Mouse (Mus musculus): ENCODE data around the gene Atp2a1. TPM values are rescaled to one million over a fixed set of nuclear protein-coding genes. Genes with fewer than 3 reads are reported as not detected.

Atp2a1 gene
- polyA plus RNA-seq (2015; fragmentation: Illumina TruSeq; extraction: RNeasy Lipid Tissue Mini Kit (QIAGEN cat#74804); ENCODE audit: insufficient read depth, low read depth, low replicate concordance) = not detected

GRCm38 (mm10) chr7:126463004-126463403 lies at the start of gene Atp2a1:
Atp2a1 (minus strand) TSS chr7:126463108.

GRCm38 (mm10) chr7:126503273-126503878 lies 40.5 kb upstream of the Atp2a1 start, which contains the start of gene Atxn2l:
Atxn2l (minus strand) TSS chr7:126503437.

GRCm38 (mm10) chr7:126487052-126487483 lies 24.2 kb upstream of the Atp2a1 start, which contains the start of gene Tufm:
Tufm (plus strand) TSS chr7:126487361.

GRCm38 (mm10) chr7:126474993-126475581 lies 12.2 kb upstream of the Atp2a1 start, which contains the start of gene Sh2b1:
Sh2b1 (minus strand) TSS chr7:126475424.

GRCm38 (mm10) chr7:126428631-126429502 lies 34.0 kb downstream of the Atp2a1 start, which contains the start of gene Rabep2:
Rabep2 (plus strand) TSS chr7:126428759.

GRCm38 (mm10) chr7:126414725-126415124 lies 48.2 kb downstream of the Atp2a1 start, which contains the start of gene Cd19:
Cd19 (minus strand) TSS chr7:126414889.

GRCm38 (mm10) chr7:126396298-126397119 lies 66.4 kb downstream of the Atp2a1 start, which contains the start of gene Nfatc2ip:
Nfatc2ip (minus strand) TSS chr7:126396737.

Other genes starting within 250 kb of the Atp2a1 start
- 0.83 TPM for gene Sbk1, start 190.5 kb downstream of the Atp2a1 start, polyA plus RNA-seq (2015; fragmentation: Illumina TruSeq; extraction: RNeasy Lipid Tissue Mini Kit (QIAGEN cat#74804); ENCODE audit: insufficient read depth, low read depth, low replicate concordance)
- not detected for gene Lat, start 93.5 kb downstream of the Atp2a1 start, polyA plus RNA-seq (2015; fragmentation: Illumina TruSeq; extraction: RNeasy Lipid Tissue Mini Kit (QIAGEN cat#74804); ENCODE audit: insufficient read depth, low read depth, low replicate concordance)
- gene Spns1, start 85.7 kb downstream of the Atp2a1 start, polyA plus RNA-seq (2015; fragmentation: Illumina TruSeq; extraction: RNeasy Lipid Tissue Mini Kit (QIAGEN cat#74804); ENCODE audit: insufficient read depth, low read depth, low replicate concordance) = 21.5 TPM
- 1.7 TPM for gene Nfatc2ip, start 66.4 kb downstream of the Atp2a1 start, polyA plus RNA-seq (2015; fragmentation: Illumina TruSeq; extraction: RNeasy Lipid Tissue Mini Kit (QIAGEN cat#74804); ENCODE audit: insufficient read depth, low read depth, low replicate concordance)
- 0.33 TPM for gene Cd19, start 48.2 kb downstream of the Atp2a1 start, polyA plus RNA-seq (2015; fragmentation: Illumina TruSeq; extraction: RNeasy Lipid Tissue Mini Kit (QIAGEN cat#74804); ENCODE audit: insufficient read depth, low read depth, low replicate concordance)
- 6.8 TPM for gene Rabep2, start 34.3 kb downstream of the Atp2a1 start, polyA plus RNA-seq (2015; fragmentation: Illumina TruSeq; extraction: RNeasy Lipid Tissue Mini Kit (QIAGEN cat#74804); ENCODE audit: insufficient read depth, low read depth, low replicate concordance)
- 13.6 TPM for gene Sh2b1, start 12.3 kb upstream of the Atp2a1 start, polyA plus RNA-seq (2015; fragmentation: Illumina TruSeq; extraction: RNeasy Lipid Tissue Mini Kit (QIAGEN cat#74804); ENCODE audit: insufficient read depth, low read depth, low replicate concordance)
- 15.1 TPM for gene Tufm, start 24.3 kb upstream of the Atp2a1 start, polyA plus RNA-seq (2015; fragmentation: Illumina TruSeq; extraction: RNeasy Lipid Tissue Mini Kit (QIAGEN cat#74804); ENCODE audit: insufficient read depth, low read depth, low replicate concordance)
- gene Atxn2l, start 40.3 kb upstream of the Atp2a1 start, polyA plus RNA-seq (2015; fragmentation: Illumina TruSeq; extraction: RNeasy Lipid Tissue Mini Kit (QIAGEN cat#74804); ENCODE audit: insufficient read depth, low read depth, low replicate concordance) = 32.1 TPM
- 22.8 TPM for gene Eif3c, start 103.3 kb upstream of the Atp2a1 start, polyA plus RNA-seq (2015; fragmentation: Illumina TruSeq; extraction: RNeasy Lipid Tissue Mini Kit (QIAGEN cat#74804); ENCODE audit: insufficient read depth, low read depth, low replicate concordance)
- 1.6 TPM for gene Apobr, start 121.8 kb upstream of the Atp2a1 start, polyA plus RNA-seq (2015; fragmentation: Illumina TruSeq; extraction: RNeasy Lipid Tissue Mini Kit (QIAGEN cat#74804); ENCODE audit: insufficient read depth, low read depth, low replicate concordance)
- gene Cln3, start 122.7 kb upstream of the Atp2a1 start, polyA plus RNA-seq (2015; fragmentation: Illumina TruSeq; extraction: RNeasy Lipid Tissue Mini Kit (QIAGEN cat#74804); ENCODE audit: insufficient read depth, low read depth, low replicate concordance) = 26.6 TPM
- gene Il27, start 131.8 kb upstream of the Atp2a1 start, polyA plus RNA-seq (2015; fragmentation: Illumina TruSeq; extraction: RNeasy Lipid Tissue Mini Kit (QIAGEN cat#74804); ENCODE audit: insufficient read depth, low read depth, low replicate concordance) = not detected
- 3,774 TPM for gene Nupr1, start 167.8 kb upstream of the Atp2a1 start, polyA plus RNA-seq (2015; fragmentation: Illumina TruSeq; extraction: RNeasy Lipid Tissue Mini Kit (QIAGEN cat#74804); ENCODE audit: insufficient read depth, low read depth, low replicate concordance)
- 23.8 TPM for gene Sgf29, start 186.2 kb upstream of the Atp2a1 start, polyA plus RNA-seq (2015; fragmentation: Illumina TruSeq; extraction: RNeasy Lipid Tissue Mini Kit (QIAGEN cat#74804); ENCODE audit: insufficient read depth, low read depth, low replicate concordance)
- 32.4 TPM for gene Sult1a1, start 213.3 kb upstream of the Atp2a1 start, polyA plus RNA-seq (2015; fragmentation: Illumina TruSeq; extraction: RNeasy Lipid Tissue Mini Kit (QIAGEN cat#74804); ENCODE audit: insufficient read depth, low read depth, low replicate concordance)
- gene Bola2, start 232.3 kb upstream of the Atp2a1 start, polyA plus RNA-seq (2015; fragmentation: Illumina TruSeq; extraction: RNeasy Lipid Tissue Mini Kit (QIAGEN cat#74804); ENCODE audit: insufficient read depth, low read depth, low replicate concordance) = 43.5 TPM
- 3.1 TPM for gene Slx1b, start 232.7 kb upstream of the Atp2a1 start, polyA plus RNA-seq (2015; fragmentation: Illumina TruSeq; extraction: RNeasy Lipid Tissue Mini Kit (QIAGEN cat#74804); ENCODE audit: insufficient read depth, low read depth, low replicate concordance)
- gene Coro1a, start 244.7 kb upstream of the Atp2a1 start, polyA plus RNA-seq (2015; fragmentation: Illumina TruSeq; extraction: RNeasy Lipid Tissue Mini Kit (QIAGEN cat#74804); ENCODE audit: insufficient read depth, low read depth, low replicate concordance) = 7.3 TPM